Mouse (Mus musculus) adrenal gland, postnatal 25 days (tissue): Measurements from ENCODE around the gene Sapcd2. TPM values are rescaled to one million over a fixed set of nuclear protein-coding genes. Genes with fewer than 3 reads are reported as not detected.
"Not testable (repeated sequence)": the region's sequence is repeated elsewhere in the genome, so short reads cannot be mapped to it uniquely, and the experiment has no call there.

Experiments used
- DNase-seq: peaks from one replicate; pipeline ENCODE4 v3.0.0; 2021; ENCODE audit warnings: mixed read lengths
- total RNA-seq: library from RNA; stranded (reverse); gene quantifications from 2 replicates; pipeline ENCODE4 v1.2.3, GENCODE M21; 2021

Sapcd2 gene
- total RNA-seq, 1 experiment from 2014 or later: 1.6 TPM

DNA sequence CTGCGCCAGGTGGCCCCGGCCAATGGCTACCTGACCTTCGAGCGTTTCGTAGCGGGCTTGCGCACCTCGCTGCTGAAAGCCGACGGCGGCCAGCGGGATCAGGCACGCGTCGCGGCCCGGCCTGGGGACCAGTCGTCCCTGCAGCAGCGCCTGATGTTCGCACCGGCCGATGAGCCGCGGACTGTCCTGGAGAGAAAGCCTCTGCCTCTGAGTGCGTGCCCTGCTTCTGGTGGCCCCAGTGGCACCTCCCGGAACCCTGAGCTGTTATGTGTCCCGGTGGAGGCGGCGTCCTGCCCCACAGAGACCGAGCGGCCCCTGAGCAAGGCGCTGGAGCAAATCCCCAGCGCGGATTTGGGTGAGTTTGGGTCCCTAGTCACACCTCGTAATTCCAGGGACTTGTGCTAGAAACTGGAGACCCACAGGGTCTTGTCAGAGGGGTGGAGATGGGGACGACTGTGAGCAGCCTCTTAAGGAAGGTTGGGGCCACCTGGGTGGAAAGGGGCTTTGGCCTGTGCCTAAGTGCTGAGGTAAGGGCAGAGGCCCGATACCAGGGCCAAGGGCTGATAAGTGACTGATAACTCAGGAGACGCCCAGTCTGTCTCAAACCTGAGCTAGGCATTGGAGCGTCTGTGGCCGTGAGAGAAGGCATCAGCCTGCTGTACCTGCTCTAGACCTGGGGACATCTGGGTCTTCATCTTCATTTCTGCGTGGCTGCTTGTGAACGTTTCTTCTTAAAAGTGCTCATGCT is 697 bp downstream of the Sapcd2 start:
- no peak for DNase-seq

DNA sequence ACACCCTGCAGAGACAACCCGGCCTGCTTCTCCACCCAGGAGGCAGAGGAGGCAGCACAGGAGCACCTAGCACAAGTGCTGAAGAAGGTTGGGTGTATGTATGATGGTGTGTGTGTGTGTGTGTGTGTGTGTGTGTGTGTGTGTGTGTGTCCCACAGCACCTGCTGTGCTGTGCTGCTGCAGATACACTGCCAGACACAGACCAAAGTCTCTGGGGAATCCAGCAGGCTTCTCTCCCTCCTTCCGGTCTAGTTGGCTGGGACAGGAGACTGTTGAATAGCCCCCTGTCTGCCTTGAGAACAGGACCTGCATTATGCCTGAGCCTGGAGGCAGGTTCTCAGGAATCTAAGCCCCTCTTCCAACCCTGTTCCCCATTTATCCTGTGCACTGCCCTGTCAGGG is 1.3 kb downstream of the Sapcd2 start:
- DNase-seq: no peak

DNA sequence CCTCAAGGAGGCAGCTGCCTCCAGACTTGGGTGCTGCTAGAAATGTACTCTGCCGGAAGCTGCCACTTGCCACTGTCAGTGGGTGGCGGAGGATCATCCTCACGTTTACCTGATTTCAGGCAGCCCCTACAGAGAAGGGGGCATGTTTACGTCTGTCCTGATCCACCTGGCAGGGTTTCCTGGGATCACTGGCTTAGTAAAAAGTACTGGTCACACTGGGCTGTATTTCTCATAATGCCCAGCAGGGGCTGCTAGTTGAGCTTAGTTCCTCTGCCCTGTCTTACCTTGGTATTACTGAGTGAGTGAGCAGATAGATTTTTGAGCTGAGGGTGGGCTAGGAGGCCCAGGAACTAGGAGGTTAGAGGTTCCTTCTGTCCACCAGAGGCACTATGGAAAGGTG is 4.5 kb downstream of the Sapcd2 start:
- DNase-seq: peak; percentile 57

GRCm38 (mm10) chr2:25384492-25384891 is 12.4 kb downstream of the Sapcd2 start:
- DNase-seq: no peak

GRCm38 (mm10) chr2:25391266-25391665 is 19.1 kb downstream of the Sapcd2 start:
- no peak for DNase-seq

DNA sequence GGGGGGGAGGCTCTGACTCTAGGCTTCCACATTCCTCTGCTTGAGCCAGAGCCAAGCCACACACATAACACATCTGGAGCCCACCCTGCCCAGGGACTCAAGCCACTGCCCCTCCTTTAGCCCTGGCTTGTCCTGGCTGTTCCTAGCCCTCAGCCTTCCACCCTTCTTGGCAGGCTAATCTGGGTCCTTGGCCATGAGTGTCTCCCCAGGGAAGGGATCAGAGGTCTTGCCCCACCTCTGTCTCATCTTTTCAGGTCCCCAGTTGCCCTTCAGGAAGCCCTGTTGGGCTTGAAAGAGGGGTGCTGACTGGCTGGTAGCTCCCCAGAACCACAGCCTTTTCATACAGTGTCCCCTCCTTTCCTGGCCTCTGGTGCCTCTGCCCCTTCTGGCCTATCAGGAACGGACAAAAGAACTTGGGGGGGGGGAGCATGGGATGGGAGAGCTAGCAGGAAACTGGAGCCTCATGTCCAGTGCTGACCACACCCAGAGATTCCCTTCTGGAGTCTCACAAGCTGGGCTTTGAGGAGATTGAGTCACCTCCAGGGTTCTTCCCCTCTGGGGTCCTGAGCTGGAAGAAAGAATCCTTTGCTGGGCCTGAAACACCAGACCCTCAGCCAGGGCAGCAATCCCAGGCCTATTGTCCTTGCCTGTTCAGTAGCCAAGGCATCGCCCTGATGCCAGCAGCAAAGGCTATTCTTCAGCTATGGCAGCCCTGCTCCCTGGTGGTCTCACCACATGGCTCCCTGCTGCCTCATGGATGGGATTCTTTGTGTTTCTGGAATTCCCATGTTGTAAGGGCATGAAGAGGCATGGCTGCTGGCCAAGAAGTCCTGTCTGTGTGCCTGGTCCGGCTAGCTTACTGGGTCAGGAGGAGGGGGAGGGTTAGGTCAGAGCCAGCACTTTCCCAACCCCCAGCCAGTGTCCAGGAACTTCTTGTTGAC is 22.4 kb downstream of the Sapcd2 start:
- no peak for DNase-seq

DNA sequence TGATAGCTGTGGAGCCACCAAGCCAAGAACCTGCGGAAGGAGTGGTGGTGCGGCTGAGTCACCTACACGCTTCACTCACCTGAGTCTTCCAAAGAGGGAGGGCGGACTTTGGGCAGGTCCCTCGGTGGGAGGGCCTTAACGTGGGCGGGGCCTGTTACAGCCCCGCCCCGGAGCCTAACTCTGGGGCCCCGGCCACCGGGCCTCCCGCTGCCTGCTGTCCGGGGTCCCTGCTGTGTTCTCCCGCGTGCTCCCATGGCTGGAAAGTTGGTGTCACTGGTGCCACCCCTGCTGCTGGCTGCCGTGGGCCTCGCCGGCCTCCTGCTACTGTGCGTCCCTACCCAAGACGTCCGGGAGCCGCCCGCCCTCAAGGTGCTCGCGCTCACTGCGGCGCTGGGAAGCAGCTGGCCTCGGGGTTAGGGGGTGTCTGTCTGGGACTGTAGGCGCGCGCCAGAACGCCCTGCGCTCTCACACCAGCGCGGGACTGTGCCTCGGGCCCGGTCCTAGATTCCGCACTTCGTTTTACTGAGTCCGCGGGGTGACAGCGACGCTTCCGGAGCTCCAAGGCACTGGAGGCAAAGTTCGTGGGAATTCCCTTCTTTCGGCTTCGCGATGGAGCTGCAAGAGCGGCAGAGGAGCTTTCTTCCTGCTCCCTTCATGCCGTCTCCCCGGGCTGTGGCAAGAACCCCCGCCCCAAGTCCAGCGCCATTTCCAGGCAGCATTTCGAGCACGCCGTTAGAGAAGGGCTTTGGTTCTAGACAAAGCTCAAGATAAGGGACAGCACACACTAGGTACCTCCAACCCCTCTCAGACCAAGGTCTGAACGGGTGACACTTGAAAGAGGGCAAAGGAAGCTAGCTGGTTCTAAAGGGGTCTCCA is 23.8 kb downstream of the Sapcd2 start, which contains the start of gene Entpd2:
TSS of gene Entpd2 (plus strand) at position 154 of the 876 bp plus-strand sequence.
- peak; percentile 27 for DNase-seq

DNA sequence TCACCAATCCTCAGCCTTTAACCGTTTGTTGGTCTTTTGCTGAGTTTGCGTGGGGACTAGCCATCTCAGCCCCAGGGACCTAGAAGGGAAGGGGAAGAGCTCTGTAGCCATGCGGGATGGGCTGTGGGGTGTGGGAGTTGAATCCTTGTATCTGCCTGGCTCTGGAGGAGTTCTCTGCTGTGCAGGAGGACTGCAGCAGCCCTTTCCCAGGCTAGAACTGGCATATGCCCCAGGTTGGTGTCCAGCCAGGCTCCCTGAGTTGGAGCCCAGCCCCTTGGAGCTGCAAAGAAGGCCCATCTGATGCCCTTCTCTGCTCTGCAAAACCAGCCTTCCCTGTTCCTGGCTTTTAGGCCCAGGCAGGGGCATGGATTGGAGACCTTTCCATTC is 24.5 kb downstream of the Sapcd2 start:
- DNase-seq: peak; percentile 17

DNA sequence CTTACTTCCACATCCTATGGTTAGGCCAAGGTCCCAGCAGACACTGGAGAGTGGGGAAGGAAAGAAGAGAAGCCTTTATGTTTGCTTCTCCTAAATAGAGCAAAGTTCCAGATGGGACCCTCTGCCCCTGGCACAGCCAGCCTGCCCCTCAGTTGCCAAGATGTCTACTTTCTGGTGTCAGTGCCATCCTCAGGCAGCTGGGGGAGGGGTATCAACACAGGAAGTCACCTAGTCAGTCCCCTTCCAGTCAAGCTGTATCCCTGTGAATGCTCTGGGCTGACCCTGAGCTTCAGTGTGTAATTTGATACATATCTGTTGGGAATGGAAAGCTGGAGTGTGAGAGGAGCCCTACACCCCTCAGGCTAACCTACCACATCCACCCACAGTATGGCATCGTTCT is 24.9 kb downstream of the Sapcd2 start:
- no peak for DNase-seq

DNA sequence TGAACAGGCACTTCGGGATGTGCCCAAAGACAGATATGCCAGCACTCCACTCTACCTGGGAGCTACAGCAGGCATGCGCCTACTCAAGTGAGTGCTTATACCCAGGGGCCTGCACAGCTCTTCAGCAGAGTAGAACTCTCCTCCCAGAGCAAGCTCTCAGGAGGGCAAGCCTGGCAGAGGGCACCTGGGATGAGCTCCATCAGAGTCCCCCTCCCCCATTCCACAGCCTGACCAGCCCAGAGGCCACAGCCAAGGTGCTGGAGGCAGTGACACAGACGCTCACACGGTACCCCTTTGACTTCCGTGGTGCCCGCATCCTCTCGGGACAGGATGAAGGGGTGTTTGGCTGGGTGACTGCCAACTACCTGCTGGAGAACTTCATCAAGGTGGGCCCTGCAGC is 25.9 kb downstream of the Sapcd2 start:
- DNase-seq: no peak

GRCm38 (mm10) chr2:25399051-25399450 is 26.9 kb downstream of the Sapcd2 start, which contains the start of gene Npdc1:
TSS of gene Npdc1 (plus strand) at chr2:25399351.
- DNase-seq: no peak

GRCm38 (mm10) chr2:25400291-25400690 is 28.2 kb downstream of the Sapcd2 start:
- DNase-seq: no peak

- peak; percentile 76 for DNase-seq
Observed at GRCm38 (mm10) chr2:25400764-25401163, 28.6 kb downstream of the Sapcd2 start.

- peak; percentile 68 for DNase-seq
Observed at GRCm38 (mm10) chr2:25402377-25402971, 30.4 kb downstream of the Sapcd2 start.

GRCm38 (mm10) chr2:25402972-25403601 is 31.0 kb downstream of the Sapcd2 start:
- peak; percentile 78 for DNase-seq

- DNase-seq: no peak
Observed at GRCm38 (mm10) chr2:25403994-25404393, 31.9 kb downstream of the Sapcd2 start.

- no peak for DNase-seq
Observed at GRCm38 (mm10) chr2:25408908-25409307, 36.8 kb downstream of the Sapcd2 start.

- DNase-seq: not testable (repeated sequence)
Observed at GRCm38 (mm10) chr2:25413436-25413835, 41.3 kb downstream of the Sapcd2 start.

GRCm38 (mm10) chr2:25417426-25417825 is 45.3 kb downstream of the Sapcd2 start:
- DNase-seq: no peak

- peak; percentile 45 for DNase-seq
Observed at GRCm38 (mm10) chr2:25421896-25422295, 49.8 kb downstream of the Sapcd2 start.
